Mouse (Mus musculus) hindbrain, embryonic 10.5 days (tissue): ENCODE measurements at regions not wholly inside any gene's neighbourhood (a gene's known extent, or its start where the extent isn't known, plus 50 kb on each side); places are given as distances from the start of the nearest gene placed in this dataset.

Experiments
- DNase-seq: peaks from one replicate; pipeline ENCODE4 v3.0.0-alpha.2; 2017; ENCODE audit warnings: low spot score
- H3K27ac ChIP-seq: fragments of 300-500 bp; sonication (generic); 2 replicates; pipeline ENCODE4 v1.5.1; 2016; ENCODE audit warnings: mild to moderate bottlenecking, moderate library complexity
- H3K27me3 ChIP-seq: fragments of 300-500 bp; sonication (generic); 2 replicates; pipeline ENCODE4 v1.6.1; 2016; ENCODE audit warnings: mild to moderate bottlenecking; ENCODE audit not compliant: poor library complexity, insufficient read depth, severe bottlenecking
- H3K36me3 ChIP-seq: fragments of 300-500 bp; sonication (generic); 2 replicates; pipeline ENCODE4 v1.6.1; 2016; ENCODE audit warnings: mild to moderate bottlenecking, moderate library complexity
- H3K4me1 ChIP-seq: fragments of 300-500 bp; sonication (generic); replicated peaks from 2 replicates; pipeline ENCODE4 v1.6.1; 2016; ENCODE audit warnings: mild to moderate bottlenecking
- H3K4me3 ChIP-seq: fragments of 300-500 bp; sonication (generic); 2 replicates; pipeline ENCODE4 v1.5.1; 2016; ENCODE audit warnings: mild to moderate bottlenecking, moderate library complexity
- H3K9me3 ChIP-seq: fragments of 300-500 bp; sonication (generic); 2 replicates; pipeline ENCODE4 v1.6.1; 2016; ENCODE audit warnings: mild to moderate bottlenecking, moderate library complexity
- WGBS: fragments of 180-500 bp; shearing (Covaris S2); methylation state at CpG from one replicate; pipeline ENCODE4 v1.1.7; 2016; 5-methylcytosine and 5-hydroxymethylcytosine counted together

DNA sequence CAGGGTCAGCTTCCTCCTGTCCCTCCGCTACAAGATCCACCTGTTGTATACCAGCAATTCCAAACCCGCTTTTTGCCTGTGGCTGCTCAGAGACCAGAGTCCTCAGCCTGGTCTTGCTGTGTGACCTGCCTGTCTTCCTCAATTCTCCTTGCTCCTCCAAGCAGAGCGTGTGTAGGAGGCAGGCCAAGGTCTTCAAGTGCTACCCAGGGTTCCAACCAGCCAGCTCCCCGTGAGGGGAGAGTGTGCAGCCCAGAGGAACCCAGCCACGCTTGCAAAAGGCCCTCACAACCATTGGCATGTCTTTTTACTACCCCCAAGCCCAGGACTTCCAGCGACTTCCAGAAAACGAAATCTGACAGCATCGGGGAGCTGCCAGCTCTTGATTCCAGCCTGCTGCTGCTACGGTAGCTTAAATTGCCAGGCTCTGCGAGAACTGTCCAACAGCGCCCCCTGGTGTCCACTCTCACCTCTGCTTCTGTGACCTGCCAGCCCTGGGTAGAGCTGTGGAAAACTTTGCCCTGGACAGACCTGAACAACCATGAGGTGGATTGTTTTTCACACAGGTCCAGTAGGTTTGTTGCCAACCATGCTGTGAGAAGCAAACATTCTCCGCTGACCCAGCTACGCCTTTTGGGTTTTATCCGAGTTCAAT, 352.0 kb upstream of the Zdhhc25 start:
- DNase-seq, result peak; percentile 87
- 27% methylated on average over 14 of the region's 14 CpGs for WGBS

GRCm38 (mm10) chr15:88288051-88288450, 312.1 kb upstream of the Zdhhc25 start:
- H3K4me3 ChIP-seq, result no peak overlapping the region
- H3K9me3 ChIP-seq, result no peaks in the 10 kb centered on the region
- peaks cover 5% of the 10 kb centered on the region for H3K27me3 ChIP-seq
- H3K27ac ChIP-seq, result no peak overlapping the region
- WGBS, result 67% methylated on average over 16 of the region's 16 CpGs
- DNase-seq, result no peak
- H3K36me3 ChIP-seq, result no peaks in the 10 kb centered on the region
- H3K4me1 ChIP-seq, result peaks cover 10% of the 10 kb centered on the region

More for the DNA sequence above, 352.0 kb upstream of the Zdhhc25 start:
- H3K4me1 ChIP-seq, result peaks cover 17% of the 10 kb centered on the region
- H3K27ac ChIP-seq, result no peak overlapping the region
- H3K9me3 ChIP-seq, result no peaks in the 10 kb centered on the region
- H3K36me3 ChIP-seq, result no peaks in the 10 kb centered on the region
- no peak overlapping the region for H3K4me3 ChIP-seq
- H3K27me3 ChIP-seq, result peaks cover 10% of the 10 kb centered on the region

DNA sequence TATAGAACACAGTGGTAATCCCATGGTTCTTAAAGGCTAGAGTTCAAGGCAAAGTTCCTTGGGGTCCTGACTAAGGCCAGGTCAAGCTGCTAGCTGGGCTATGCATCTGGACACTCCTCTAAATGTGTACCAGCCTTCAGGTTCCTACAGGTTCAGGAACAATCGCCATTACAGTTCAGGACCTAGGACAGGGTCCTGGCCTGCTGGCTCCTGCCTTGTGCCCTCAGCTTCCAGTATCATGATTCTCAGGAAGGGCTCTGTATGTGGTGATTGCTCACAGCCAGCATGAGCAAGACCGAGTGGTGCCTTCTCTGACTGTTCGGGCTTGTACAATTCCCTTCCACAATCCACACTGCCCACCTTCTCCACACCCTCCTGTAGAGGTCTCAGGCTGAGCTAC, 311.4 kb upstream of the Zdhhc25 start:
- DNase-seq, result no peak
- no peaks in the 10 kb centered on the region for H3K36me3 ChIP-seq
- no peaks in the 10 kb centered on the region for H3K9me3 ChIP-seq
- peaks cover 10% of the 10 kb centered on the region for H3K4me1 ChIP-seq
- H3K27ac ChIP-seq, result no peak overlapping the region
- peaks cover 5% of the 10 kb centered on the region for H3K27me3 ChIP-seq
- 62% methylated on average over 3 of the region's 3 CpGs for WGBS
- no peak overlapping the region for H3K4me3 ChIP-seq

DNA sequence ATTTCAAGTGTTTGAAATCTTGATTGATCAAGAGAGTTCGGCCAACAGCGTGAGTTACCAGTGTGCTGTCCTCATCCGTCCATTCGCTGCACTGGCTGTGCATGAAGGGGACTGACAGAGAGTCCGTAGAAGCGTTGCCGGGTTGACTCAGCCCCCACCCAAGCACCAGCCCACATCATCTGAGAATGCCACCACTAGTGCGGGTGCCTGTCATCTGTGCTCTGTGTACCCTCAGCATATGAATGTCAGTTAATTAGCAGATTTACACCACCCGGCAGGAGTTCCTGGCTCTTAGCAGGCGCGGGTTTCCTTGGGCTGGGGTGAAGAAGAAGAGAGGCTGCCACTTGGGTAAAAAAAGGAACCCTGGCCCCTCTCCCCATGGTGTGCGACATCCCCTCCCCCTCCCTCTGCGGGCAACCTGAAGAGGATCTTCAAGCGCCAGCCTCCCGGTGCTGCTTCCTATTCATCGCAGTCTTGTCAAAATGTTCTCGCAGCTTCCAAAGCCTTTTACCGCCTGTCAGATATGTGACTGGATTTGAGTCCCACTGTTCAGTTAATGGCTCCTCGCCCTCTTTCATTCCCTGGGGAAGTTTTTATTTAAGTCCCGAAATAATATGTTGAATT, 309.2 kb upstream of the Zdhhc25 start:
- DNase-seq, result no peak
- H3K9me3 ChIP-seq, result no peaks in the 10 kb centered on the region
- WGBS, result 22% methylated on average over 20 of the region's 20 CpGs
- peaks cover 5% of the 10 kb centered on the region for H3K27me3 ChIP-seq
- no peak overlapping the region for H3K27ac ChIP-seq
- no peaks in the 10 kb centered on the region for H3K36me3 ChIP-seq
- H3K4me3 ChIP-seq, result no peak overlapping the region
- peaks cover 10% of the 10 kb centered on the region for H3K4me1 ChIP-seq

DNA sequence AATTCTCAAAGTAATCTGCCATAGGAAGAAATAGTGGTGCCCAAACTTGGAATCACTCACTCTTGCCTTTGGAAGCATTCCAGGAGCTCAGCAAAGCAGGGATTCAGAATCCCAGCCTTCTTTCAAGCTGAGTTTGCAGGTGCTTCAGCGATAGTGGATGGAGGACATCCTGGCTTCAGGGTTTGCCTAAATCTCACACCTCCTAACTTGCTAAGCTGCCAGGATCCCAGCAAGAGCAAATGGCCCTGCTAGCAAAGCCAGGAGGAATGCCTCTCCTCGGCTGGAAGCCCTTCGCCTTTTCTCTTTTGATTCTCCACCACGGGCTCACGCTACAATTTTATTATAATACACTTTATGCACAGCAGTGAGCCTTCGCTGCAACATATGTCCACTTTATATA, 301.0 kb upstream of the Zdhhc25 start:
- H3K9me3 ChIP-seq, result no peaks in the 10 kb centered on the region
- H3K27me3 ChIP-seq, result no peaks in the 10 kb centered on the region
- no peak for DNase-seq
- no peak overlapping the region for H3K4me3 ChIP-seq
- peaks cover 10% of the 10 kb centered on the region; the same call in 1 of the 2 replicates for H3K4me1 ChIP-seq
- H3K27ac ChIP-seq, result no peak overlapping the region
- WGBS, result 73% methylated on average over 6 of the region's 6 CpGs
- no peaks in the 10 kb centered on the region for H3K36me3 ChIP-seq

DNA sequence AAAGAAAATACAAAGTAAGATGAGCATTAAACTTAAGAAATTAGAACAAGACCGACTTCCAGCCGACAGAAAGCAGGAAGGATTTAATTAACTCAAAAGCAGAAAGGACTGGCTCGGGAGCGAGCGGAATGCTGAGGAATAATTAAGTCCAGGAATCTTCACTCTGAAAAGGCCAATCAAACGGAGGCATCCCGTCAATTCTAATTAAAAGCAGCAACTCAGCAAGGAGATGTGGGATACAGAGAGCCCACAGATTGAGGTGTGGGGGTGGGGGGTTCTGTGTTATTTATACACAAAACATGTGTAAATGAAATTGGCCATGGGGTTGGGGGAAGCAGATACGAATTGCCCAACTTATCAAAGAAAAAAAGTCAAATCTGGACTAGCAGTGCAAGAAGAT, 288.9 kb upstream of the Zdhhc25 start:
- Histone ChIP-seq H3K36me3 (no peaks in the 10 kb centered on the region), H3K4me1 (peaks cover 6% of the 10 kb centered on the region; the same call in 1 of the 2 replicates), H3K9me3 (no peaks in the 10 kb centered on the region), H3K27ac (no peak overlapping the region), H3K27me3 (no peaks in the 10 kb centered on the region; the same call in 1 of the 2 replicates), H3K4me3 (no peak overlapping the region)
- WGBS, result 43% methylated on average over 8 of the region's 8 CpGs
- no peak for DNase-seq

GRCm38 (mm10) chr15:88314810-88315459, 285.2 kb upstream of the Zdhhc25 start:
- no peak overlapping the region for H3K27ac ChIP-seq
- peaks cover 17% of the 10 kb centered on the region; the same call in 1 of the 2 replicates for H3K4me1 ChIP-seq
- no peak overlapping the region for H3K4me3 ChIP-seq
- 65% methylated on average over 12 of the region's 12 CpGs for WGBS
- H3K27me3 ChIP-seq, result no peaks in the 10 kb centered on the region; the same call in 1 of the 2 replicates
- no peak for DNase-seq
- no peaks in the 10 kb centered on the region for H3K9me3 ChIP-seq
- H3K36me3 ChIP-seq, result no peaks in the 10 kb centered on the region

- Histone ChIP-seq H3K27ac (no peak overlapping the region), H3K9me3 (no peaks in the 10 kb centered on the region), H3K36me3 (no peaks in the 10 kb centered on the region), H3K4me1 (peaks cover 11% of the 10 kb centered on the region; the same call in 1 of the 2 replicates), H3K27me3 (no peaks in the 10 kb centered on the region; the same call in 1 of the 2 replicates), H3K4me3 (no peak overlapping the region)
- DNase-seq, result no peak
- WGBS, result 51% methylated on average over 8 of the region's 8 CpGs
Observed at GRCm38 (mm10) chr15:88318048-88318447, 282.1 kb upstream of the Zdhhc25 start.

DNA sequence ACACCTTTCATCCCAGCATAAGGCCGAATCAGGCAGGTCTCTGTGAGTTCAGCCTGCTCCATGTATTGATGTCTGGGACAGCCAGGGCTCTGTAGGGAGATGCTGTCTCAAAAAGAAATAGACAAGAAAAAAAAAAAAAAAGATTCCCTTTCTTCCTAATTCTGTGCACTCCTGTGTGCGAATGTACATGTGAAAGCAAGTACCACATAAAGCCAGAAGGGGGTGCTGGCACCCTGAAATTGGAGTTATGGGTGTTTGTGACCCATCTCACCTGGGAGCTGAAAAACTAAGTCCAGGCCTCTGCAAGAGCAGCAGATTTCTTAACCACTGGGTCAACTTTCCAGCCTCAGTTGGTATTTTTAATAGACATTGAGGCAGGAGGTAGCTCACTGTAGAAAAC, 280.6 kb upstream of the Zdhhc25 start:
- Histone ChIP-seq H3K9me3 (no peaks in the 10 kb centered on the region), H3K4me3 (no peak overlapping the region), H3K36me3 (no peaks in the 10 kb centered on the region), H3K27me3 (no peaks in the 10 kb centered on the region), H3K27ac (no peak overlapping the region), H3K4me1 (peaks cover 11% of the 10 kb centered on the region; the same call in 1 of the 2 replicates)
- no peak for DNase-seq
- WGBS, result 81% methylated on average over 2 of the region's 2 CpGs

DNA sequence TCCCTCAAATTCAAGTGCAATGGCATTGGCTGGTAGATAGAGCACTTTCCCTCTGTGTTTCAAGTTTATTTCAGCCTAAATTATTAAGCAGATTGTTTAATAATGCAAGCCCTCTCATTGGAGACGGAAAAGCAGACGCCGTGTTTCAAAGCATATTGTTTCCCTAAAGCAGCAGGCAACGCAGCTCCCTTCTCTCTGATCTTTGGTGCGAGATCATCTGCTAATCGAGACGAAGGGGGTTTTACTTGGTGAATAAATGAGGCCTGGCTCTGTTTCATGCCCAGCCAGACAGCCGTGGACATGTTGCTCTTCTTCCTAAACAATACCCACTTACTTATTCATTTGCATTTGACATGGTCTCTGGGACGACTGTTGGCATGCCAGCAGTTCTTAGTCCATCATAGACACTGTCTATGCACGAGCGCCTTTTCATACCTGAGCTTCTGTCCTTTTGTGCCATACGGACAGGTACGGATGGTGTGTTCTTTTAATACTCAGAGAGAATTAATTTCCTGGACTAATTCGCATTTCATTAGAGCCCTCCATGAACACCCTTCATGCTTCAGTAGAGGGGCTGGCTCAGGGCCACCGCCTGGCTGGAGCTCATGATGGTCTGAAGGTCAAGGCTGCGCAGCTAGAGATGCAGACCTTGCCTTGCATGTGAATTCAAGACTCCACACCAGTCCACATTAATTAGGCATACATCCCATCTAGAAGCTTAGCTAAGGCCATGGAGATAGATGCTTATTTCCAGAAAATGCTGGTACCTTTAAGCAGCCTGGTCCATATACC, 276.3 kb upstream of the Zdhhc25 start:
- DNase-seq, result no peak
- H3K9me3 ChIP-seq, result no peaks in the 10 kb centered on the region
- no peaks in the 10 kb centered on the region for H3K27me3 ChIP-seq
- H3K36me3 ChIP-seq, result no peaks in the 10 kb centered on the region
- WGBS, result 83% methylated on average over 16 of the region's 16 CpGs
- no peak overlapping the region for H3K4me3 ChIP-seq
- no peak overlapping the region for H3K27ac ChIP-seq
- no peaks in the 10 kb centered on the region for H3K4me1 ChIP-seq

DNA sequence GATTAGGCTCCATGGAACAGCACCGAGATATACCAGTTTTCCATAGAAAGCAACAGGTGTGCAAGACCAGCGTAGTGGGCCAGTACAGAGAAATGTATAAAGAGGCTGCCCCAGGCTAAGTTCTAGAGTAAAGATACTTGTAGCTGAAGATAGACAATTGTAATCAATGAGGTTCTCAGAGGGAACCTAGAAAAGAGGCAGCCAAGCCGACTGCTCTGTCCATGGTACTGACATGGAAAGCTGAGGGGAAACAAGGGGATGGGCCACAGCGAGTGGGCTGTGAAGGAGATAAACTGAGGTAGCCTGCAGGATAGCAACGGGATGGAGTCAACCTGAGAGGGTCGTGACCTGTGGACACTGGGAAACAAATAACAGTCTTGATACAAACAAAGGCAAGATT, 275.0 kb upstream of the Zdhhc25 start:
- 60% methylated on average over 6 of the region's 6 CpGs for WGBS
- no peak for DNase-seq
- no peaks in the 10 kb centered on the region for H3K27me3 ChIP-seq
- no peak overlapping the region for H3K4me3 ChIP-seq
- no peak overlapping the region for H3K27ac ChIP-seq
- H3K9me3 ChIP-seq, result no peaks in the 10 kb centered on the region
- no peaks in the 10 kb centered on the region for H3K4me1 ChIP-seq
- H3K36me3 ChIP-seq, result no peaks in the 10 kb centered on the region

DNA sequence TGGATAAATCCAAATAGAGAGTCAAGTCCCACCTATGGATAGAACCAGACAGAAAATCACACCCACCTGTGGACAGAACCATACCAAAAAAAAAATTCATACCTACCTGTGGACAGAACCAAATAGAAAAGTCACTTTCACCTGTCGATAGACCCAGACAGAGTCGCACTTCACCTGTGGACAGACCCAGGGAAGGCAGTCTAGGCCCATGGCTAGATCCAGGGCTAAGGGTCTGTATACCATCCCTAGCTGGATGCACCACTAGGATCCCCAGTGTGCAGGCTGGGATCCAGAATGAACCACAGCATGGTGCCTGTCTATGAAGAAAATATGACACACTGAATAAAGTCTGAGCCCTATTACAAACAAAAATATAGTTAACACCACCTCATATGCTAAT, 246.9 kb upstream of the Zdhhc25 start:
- WGBS, result 96% methylated on average over 2 of the region's 2 CpGs
- Histone ChIP-seq H3K4me1 (no peaks in the 10 kb centered on the region), H3K4me3 (no peak overlapping the region), H3K9me3 (no peaks in the 10 kb centered on the region), H3K36me3 (no peaks in the 10 kb centered on the region), H3K27ac (no peak overlapping the region), H3K27me3 (no peaks in the 10 kb centered on the region)
- no peak for DNase-seq
